Mouse (Mus musculus) gastrocnemius, postnatal 4 days (tissue): ENCODE results near the gene Abhd17b. TPM values are rescaled to one million over a fixed set of nuclear protein-coding genes. Genes with fewer than 3 reads are reported as not detected.
A peak's percentile ranks its signal among the peaks of the same experiment; 100 is the strongest.
"Not testable (repeated sequence)": the region's sequence is repeated elsewhere in the genome, so short reads cannot be mapped to it uniquely, and the experiment has no call there.

Experiments used
- DNase-seq, 2 experiments: peaks; one replicate each; pipeline ENCODE4 v3.0.0; 2021 to 2022; ENCODE audit warnings: low spot score in 2 of 2, mixed read lengths in 2 of 2
- long read RNA-seq, 2 experiments: library from polyadenylated mRNA; stranded (forward); transcript quantifications; one replicate each; pipeline ENCODE4 v2.0.0; 2021
- total RNA-seq, 2 experiments: library from RNA; stranded (reverse); gene quantifications; 2 replicates each; pipeline ENCODE4 v1.2.3; 2021

Gene Abhd17b
- 10 to 100 TPM; 39.3 to 45.7 TPM for total RNA-seq
- long read RNA-seq, experiment 1, transcript Abhd17b-201 (4 exons, 2,259 nt) = major isoform, 58 of 64 reads
- long read RNA-seq, experiment 1, partial matches to known transcripts = 2 of 64 reads
- long read RNA-seq, experiment 1, other reads (novel, unspliced or antisense) = 4 of 64 reads
- long read RNA-seq, experiment 2, transcript Abhd17b-201 (4 exons, 2,259 nt) = major isoform, 78 of 93 reads
- long read RNA-seq, experiment 2, partial matches to known transcripts = 3 of 93 reads
- long read RNA-seq, experiment 2, other reads (novel, unspliced or antisense) = 9 of 93 reads

DNA sequence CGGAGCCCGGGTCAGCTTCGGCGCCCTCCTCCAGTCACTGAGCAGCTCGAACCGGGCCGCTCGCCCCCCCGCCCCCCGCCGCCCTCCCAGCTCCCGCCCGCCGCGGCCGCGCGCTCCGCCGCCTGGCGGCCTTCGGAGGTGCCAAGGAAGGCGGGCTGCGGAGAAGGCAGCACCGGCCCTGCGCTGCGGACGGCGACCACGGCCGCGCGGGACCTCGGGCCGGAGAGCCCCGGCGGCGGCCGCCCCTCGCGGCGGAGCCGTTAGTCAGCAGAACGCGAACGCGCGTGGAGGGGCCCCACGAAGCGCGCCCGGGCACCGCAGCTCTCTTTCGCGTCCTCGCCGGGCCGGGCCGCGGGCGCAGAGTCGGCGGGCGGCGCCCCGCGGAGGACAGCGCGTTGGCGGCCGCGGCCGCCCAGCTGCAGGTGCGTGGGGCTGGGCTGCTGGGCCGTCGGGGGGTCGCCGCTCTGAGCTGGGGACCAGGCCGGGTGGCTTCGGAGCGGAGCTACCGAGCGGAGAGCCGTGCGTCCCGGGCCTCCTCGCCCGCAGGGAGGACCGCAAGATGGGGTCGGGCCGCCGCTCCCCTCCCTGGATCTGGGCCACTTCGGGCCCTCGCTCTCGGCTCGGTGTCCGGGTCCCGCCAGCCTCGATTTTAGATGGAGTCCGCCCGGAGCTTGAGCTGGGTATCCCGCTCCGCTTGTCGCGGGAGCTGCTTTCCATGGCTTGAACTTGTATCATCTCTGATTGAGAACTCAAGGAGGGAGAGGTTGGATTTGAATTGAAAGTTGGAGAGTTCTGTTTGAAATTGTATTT, at the start of gene Abhd17b:
TSS of gene Abhd17b (plus strand) at position 14 of the 810 bp plus-strand sequence.
- DNase-seq = peak; percentile 57 to 62

DNA sequence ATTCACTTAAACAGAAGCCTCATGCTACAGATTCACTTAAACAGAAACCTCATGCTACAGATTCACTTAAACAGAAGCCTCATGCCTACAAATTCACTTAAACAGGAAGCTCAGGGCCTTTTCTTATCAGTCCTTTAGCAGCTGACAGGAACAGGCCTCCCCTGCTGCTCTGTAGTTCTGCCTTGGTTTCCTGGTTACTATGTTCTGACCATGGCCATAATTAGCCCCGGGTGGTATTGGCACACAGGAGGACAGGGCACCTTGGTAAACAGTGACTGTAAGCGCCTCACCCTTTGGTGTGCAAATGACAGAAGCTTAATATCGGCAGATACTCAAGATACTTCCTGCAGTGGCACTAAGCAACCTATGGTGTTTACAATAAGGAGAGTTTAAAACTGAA, 49.1 kb upstream of the Abhd17b start:
- DNase-seq = no peak

DNA sequence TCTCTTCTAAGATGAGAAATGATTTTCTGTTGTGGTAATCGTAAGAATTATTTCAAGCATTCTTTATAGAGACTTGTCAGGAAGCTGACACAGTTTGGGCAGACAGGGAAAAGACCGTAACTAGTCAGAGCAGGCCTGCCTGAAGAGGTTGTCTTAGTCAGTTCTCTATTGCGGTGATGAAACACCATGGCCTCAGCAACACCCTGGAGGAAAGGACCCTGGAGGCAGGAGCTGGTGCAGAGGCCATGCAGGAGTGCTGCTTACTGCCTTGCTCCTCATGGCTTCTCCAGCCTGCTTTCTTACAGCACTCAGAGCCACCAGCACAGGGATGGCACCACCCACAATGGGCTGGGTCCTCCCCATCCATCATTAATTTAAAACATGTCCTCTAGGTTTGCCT, 47.7 kb upstream of the Abhd17b start:
- DNase-seq = no peak

DNA sequence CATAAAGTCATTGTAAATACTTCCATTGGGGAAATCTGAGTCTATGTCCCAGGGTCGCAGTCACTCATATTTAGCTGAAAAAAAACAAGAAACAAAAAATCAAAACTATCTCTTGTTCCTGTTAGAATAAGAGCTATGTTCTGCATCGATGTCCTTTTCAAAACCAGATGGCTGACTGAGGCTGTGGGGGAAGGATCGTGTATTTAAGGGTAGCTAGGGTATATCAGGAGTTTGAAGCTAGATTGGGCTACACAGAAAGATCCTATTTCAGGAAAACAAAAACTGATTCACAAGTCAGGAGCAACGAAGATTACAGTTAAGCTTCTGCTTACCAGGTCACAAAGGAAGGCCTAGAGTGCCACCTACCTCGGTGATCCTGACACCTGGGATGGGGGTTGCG, 42.7 kb upstream of the Abhd17b start:
- DNase-seq = no peak

DNA sequence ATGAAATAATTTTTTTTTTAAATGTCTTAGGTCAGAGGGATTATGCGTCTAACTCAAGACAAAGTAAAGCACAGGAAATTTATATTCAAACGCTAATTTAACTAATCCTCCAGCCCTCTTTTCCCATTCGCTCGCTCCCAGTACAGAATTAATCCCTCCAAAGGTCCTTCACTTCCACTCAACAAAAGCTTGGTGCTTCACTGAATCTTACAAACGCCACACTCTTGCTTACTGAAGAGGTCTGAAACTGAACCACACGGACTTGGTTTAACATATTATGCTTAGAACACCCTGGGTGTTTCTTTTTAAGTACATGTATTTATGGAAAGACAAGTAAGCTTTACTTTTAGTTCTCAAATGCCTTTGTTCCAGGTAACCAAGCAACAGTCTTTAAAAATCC, 41.7 kb upstream of the Abhd17b start:
- DNase-seq = no peak

DNA sequence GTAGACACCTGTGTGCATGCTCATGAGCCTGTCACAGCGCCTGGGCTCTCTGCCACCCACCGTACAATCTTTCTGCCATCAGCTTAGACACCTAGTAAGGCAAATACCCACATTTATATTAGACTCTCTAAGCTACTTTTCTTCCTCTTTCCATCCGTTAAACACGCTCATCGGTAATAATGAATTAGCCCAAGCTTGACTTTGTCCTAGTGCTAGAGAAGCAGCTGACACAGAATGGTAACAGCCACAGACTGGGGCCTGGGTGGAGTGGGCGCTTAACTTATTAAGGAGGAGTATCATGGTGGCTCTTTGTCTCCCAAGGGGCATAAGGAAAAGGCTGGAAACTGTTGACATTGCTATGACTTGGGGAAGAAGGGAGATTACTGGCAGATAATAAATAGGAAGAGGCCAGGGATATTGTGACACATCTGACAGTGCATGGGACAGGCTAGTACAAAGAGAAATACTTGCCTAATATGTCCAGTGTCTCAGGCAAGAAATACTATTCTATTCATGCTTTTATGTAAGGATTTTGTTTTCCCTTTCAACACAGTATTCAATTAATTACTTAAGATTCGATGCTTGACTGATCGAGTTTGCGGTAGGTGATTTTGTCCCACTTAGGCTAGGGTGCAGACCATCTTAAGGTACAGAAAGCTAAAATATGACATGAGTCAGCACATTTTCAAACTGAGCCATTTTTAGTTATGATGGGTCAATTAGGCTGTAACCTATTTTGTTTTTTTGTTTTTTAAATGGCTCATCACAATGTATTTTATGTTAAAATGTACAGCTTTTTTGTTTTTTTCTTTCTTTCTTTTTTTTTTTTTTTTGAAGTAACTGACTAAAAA, 41.0 kb upstream of the Abhd17b start:
- DNase-seq = no peak

DNA sequence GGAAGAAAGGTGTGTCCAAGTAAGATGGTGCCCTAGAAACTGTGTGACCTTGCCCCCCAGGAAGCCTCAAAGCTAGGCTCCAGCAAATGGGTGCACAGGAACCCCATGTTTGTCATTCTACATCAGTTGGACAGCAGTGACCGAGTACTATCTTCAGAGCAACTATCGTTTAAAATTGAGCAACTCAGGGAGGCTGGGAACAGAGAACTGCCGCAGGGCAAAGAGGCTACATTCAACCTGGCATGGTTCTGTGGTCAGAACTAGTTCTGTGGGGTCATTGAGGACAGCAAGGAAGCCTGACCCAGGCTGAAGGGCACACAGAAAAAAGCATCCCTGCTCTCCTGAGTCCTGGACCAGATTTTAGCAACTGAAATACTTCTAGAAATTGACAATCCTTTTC, 37.2 kb upstream of the Abhd17b start:
- DNase-seq = no peak

DNA sequence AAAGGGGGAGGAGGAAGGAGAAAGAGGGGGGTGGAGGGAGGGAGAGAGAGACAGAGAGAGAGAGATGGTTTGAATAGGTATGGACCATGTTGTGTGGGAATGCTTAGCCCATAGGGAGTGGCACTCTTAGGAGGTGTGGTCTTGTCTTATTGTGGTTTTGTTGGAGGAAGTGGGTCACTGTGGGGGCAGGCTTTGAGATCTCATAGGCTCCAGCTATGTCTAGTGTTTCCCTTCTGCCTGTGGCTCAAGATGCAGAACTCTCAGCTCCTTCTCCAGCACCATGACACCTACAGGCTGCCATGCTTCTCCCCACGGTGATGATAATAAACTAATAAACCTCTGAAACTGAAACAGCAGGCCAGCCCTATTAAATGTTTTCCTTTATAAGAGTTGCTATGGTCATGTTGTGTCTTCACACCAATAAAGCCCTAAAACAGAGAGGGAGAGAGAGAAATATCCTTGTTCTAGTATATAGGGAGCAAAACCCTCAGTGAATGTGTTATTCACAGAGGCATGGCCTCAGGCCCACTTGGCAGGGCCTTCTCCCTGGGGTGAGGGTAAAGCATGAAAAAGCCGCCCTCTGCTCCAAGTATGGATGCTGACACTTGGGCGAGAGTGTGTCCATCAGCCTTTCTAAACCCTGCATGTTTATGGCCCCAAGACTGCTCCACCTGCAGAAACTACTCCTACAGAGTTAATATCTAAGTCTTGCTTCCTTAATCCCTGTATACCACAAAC, 29.4 kb upstream of the Abhd17b start:
- no peak for DNase-seq

DNA sequence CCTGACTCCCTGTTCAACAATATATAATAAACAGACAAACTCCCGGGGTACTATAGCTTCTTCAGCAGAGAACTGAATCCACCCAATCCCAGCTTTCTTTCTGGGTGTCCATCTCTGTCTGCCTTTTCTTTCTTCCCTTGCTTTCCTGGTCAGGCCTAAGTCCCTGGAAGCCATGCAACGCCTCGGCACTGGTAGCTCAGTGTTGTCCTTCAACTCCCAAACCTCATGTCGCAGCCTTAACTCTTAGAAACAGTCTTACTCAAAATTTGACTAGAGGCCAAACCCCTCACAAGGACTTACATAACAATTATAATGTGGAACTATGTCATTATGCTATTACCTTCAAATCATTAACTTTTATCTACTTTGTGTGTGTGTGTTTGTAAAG, 28.8 kb upstream of the Abhd17b start:
- DNase-seq = no peak

DNA sequence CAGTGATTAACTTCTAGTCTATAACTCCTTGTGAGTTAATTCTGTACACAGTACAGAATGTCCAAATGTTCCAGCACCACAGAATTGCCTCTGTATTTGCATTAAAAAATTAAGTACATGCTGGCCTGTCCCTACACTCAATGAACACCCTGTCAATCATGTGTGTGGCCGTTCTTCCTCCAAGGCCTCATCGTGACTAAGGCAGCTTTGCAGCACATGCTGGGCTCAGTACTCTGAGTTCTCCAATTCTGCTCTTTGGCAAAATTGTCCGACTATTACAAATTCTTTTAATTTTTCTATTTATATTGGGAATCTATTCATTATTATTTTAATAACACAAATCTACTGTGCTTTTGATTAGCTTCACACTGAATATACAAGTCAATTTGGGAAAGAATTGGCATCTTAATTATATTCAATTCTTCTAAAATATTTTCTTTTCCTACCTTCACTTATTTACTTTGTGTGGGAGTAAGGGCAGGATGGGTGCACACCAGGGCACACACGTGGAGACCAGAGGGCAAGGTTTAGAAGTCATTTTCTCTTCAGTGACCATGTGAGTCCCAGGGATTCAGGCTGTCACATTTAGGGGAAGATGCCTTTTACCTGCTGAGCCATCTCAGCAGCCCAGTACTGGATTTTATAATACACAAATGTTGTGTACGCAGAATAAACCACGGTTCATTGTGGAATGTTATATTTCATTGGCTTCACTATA, 26.6 kb upstream of the Abhd17b start:
- DNase-seq = no peak

DNA sequence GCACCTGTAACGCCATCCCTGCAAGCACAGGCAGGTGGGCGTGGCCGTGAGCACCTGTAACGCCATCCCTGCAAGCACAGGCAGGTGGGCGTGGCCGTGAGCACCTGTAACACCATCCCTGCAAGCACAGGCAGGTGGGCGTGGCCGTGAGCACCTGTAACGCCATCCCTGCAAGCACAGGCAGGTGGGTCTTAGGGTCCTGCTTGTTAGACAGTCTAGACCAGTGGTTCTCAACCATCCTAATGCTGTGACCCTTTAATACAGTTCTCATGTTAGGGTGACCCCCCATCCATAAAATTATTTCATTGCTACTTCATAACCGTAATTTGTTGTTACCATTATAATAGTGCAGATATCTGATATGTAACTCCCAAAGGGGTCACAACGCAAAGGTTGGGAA, 24.5 kb upstream of the Abhd17b start:
- not testable (repeated sequence) for DNase-seq

DNA sequence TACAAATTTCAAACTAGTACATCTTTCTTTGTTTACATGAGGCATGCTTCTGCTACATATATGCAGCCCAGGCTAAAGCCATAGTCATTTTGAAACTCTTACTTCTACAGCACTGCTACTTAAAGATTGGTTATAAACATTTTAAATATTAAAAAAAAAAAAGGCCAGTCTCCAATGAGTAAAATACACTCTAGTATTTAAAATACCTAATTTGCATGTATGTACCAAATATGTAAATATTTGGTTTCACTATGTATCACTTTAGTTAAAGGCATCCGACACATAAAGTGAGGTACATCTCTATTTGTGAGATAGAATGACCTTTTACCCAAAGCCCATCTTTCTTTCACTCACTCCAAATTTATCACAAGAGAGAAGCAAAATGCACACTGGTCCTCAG, 24.0 kb upstream of the Abhd17b start:
- DNase-seq = no peak

DNA sequence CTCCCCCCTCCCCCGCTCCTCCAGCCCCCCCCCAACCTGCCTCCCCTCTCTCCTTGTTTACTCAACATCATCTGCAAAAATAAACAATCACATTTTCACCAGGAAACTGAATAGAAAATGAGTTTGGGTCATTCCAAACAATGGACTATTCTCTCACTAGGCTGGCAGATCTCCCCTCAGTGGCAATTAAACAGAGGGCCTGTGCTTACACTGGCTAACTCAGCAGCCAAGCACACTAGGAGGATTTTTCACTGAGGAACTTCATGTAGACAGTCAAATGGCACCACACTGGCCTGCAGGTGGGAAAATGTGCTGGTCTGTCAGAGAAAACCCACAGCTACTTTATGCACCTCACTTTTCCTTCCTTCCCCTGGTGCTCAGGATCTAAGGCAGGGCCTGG, 23.5 kb upstream of the Abhd17b start:
- DNase-seq = no peak

DNA sequence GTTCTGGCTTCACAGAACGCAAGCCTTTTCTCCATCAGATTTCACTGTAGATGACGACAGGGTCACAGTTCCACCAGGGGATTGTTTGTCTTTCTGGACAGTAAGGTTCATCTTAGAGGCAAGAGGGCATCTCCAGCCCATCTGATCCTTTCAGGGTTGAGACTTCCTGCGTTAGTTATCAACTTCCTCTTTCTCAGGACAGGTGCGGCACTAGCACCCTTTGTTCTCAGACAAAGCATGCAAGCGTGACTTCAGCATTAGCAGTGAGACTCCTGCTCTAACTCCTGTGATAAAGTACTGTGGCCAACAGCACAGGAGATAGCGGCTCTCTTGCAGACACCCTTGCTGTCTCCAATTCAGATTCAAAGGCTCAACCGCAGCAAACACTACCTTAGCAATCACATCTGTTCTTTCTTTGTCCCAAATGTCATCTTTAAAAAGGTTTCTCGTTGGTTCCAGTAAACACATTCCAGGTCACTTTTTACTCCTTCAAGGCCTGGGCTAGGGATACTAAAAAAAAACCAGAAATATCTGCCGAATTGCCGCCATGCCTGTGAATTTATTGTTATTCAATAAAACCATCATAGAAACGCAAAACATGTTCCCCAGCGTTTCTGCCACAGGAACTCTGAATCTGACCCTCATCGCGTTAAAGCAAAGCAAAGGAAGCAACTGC, 22.2 kb upstream of the Abhd17b start:
- no peak for DNase-seq

DNA sequence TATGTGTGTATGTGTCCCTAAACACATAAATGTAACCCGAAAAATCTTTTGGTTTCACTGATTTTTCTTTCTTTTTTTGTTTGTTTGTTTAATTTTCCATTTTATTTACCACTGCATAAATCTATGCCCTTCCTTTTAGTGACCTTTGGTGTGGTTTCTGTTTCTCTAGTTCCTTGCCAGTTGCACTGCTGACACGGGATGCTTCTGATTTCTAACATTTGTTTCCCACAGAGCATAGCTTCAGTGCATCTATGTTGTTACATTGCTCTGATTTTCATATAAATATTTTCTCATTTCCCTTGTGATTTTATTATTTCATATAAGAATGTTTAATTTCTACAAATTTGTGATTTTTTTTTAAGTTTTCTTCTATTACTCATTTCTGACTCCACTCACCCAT, 17.6 kb upstream of the Abhd17b start:
- DNase-seq = no peak

DNA sequence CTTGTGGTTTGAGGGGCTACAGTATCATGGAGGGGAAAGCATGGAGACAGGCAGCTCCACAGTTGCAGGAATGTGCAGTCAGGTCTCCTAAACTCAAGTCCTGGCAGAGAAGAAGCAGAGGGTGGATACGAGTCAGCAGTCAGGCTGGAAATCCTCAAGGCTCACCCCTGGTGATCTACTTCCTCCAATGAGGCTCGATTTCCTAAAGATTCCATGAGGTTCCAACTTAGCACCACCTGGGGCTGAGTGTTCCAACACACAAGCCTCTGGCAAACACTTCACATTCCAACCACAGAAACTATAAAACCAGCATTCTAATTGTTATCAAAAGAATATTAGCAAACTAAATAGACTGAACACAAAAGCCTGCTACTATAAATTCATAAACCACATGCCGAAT, 16.1 kb upstream of the Abhd17b start:
- no peak for DNase-seq

DNA sequence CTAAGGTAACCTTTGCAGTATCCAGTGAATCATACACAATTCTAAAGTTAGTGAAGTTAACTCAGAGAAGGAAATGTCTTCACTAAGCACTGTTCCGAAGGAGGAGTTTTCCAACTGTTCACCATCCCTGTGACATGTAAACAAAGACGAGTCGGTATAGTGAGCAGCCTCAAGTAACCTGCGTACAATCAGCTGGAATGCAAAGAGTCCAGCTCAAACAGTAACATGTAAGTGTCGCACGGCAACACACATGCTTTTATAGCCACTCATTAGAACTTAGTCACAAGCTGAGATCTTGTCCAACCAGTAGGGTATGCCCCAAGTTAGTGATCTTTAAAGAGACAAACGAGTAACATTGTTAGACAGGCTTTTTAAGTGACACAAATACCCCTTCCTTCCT, 15.3 kb upstream of the Abhd17b start:
- DNase-seq = no peak

DNA sequence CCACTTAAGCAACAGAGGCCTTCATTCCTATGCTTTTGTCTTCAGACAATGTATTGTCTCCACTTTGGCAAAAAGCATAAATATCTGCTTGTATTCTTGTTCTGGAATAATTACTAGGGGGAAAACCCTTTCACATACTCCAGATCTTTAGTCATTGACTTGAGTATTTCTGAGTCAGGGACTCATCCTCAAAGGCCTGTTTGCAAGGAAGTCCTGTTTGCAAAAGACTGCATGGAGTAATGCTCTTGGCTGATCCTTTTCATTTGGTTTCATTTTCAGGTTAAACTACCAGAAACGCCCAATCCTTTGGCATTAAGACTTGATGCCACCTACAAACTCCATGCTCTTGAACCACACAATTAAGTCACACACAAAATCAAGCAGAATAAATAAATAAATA, 9.1 kb upstream of the Abhd17b start:
- DNase-seq = no peak

DNA sequence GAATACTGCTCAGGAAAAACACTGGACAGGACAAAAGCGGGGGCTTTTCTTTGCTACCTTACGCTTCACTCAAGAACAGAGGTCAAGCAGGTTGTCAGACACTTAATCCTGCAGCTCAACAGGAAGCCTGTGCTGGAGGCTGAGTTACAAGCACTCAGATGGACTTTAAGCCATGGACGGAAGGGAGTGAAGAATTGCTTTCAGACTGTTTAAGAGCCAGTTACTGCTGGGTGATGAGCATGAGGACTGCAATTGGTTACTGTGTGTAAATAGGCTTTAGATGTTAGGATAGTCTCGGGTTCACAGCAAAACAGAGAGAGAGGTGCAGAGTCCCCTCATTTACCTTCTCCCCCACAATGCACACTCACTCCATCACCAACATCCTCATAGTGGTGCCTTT, 7.7 kb upstream of the Abhd17b start:
- DNase-seq = no peak

DNA sequence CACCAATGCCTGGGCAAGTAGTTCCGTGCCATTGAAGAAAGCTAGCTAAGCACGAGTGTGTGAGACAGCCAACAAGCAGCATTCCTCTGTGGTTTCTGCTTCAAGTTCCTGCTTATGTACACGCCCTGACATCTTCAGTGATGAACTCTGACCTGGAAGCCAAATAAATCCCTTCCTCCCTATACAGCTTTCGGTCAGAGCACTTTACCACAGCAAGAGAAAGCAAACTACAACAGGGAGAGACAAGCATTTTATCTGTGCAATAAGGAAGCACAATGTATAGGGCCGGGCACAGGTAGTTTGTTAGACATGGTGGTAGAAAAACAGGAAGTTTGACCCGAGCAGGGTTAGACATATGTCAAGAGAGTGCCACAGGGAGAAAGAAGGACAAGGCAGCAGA, 6.8 kb upstream of the Abhd17b start:
- no peak for DNase-seq
